Mouse (Mus musculus) gastrocnemius, adult 18-20 months (tissue): Measurements from ENCODE around the gene C2cd4c. TPM values are rescaled to one million over a fixed set of nuclear protein-coding genes. Genes with fewer than 3 reads are reported as not detected.

Source experiments
- DNase-seq: peaks from one replicate; pipeline ENCODE4 v3.0.0; 2021; ENCODE audit warnings: low spot score
- total RNA-seq, 2 experiments: library from RNA; stranded (reverse); gene quantifications; 2 replicates each; pipeline ENCODE4 v1.2.3; 2021

The C2cd4c gene
- total RNA-seq, 2 experiments from 2014 or later: 0.41 to 0.55 TPM

GRCm38 (mm10) chr10:79579781-79580180 lies 34.0 kb downstream of the C2cd4c start:
- DNase-seq: no peak

GRCm38 (mm10) chr10:79578891-79579290 lies 34.9 kb downstream of the C2cd4c start:
- DNase-seq: no peak

GRCm38 (mm10) chr10:79578276-79578675 lies 35.5 kb downstream of the C2cd4c start:
- DNase-seq: no peak

GRCm38 (mm10) chr10:79577376-79577775 lies 36.4 kb downstream of the C2cd4c start:
- no peak for DNase-seq

- no peak for DNase-seq
Observed at GRCm38 (mm10) chr10:79575754-79576153, 38.1 kb downstream of the C2cd4c start.

GRCm38 (mm10) chr10:79574796-79575195 lies 39.0 kb downstream of the C2cd4c start:
- DNase-seq: no peak

GRCm38 (mm10) chr10:79574350-79574749 lies 39.5 kb downstream of the C2cd4c start:
- no peak for DNase-seq

GRCm38 (mm10) chr10:79573611-79574010 lies 40.2 kb downstream of the C2cd4c start:
- no peak for DNase-seq

- no peak for DNase-seq
Observed at GRCm38 (mm10) chr10:79571314-79571713, 42.5 kb downstream of the C2cd4c start.

- DNase-seq: no peak
Observed at GRCm38 (mm10) chr10:79569921-79570320, 43.9 kb downstream of the C2cd4c start.

GRCm38 (mm10) chr10:79559716-79560115 lies 54.1 kb downstream of the C2cd4c start:
- DNase-seq: no peak

GRCm38 (mm10) chr10:79557496-79557895 lies 56.3 kb downstream of the C2cd4c start:
- DNase-seq: no peak

GRCm38 (mm10) chr10:79556951-79557350 lies 56.9 kb downstream of the C2cd4c start:
- DNase-seq: no peak

Other genes with a start within 250 kb of the C2cd4c start
- not detected for gene Vmn2r83, start 145.3 kb downstream of the C2cd4c start, total RNA-seq
- gene Plpp2, start 80.2 kb downstream of the C2cd4c start, total RNA-seq: 1 to 10 TPM in 1 of 2 experiments, under 1 TPM in 1; 0.80 to 1.3 TPM
- gene Mier2, start 58.8 kb downstream of the C2cd4c start, total RNA-seq: 10 to 100 TPM; 15.5 to 21.4 TPM
- not detected for gene Theg, start 26.7 kb downstream of the C2cd4c start, total RNA-seq
- gene Shc2, start 23.9 kb upstream of the C2cd4c start, total RNA-seq: 10 to 100 TPM in 1 of 2 experiments, 1 to 10 TPM in 1; 7.5 to 10.0 TPM
- 100 to 1,000 TPM in 1 of 2 experiments, 10 to 100 TPM in 1; 42.1 to 178 TPM for gene Odf3l2, start 31.7 kb upstream of the C2cd4c start, total RNA-seq
- not detected for gene Madcam1, start 50.5 kb upstream of the C2cd4c start, total RNA-seq
- gene Tpgs1, start 55.3 kb upstream of the C2cd4c start, total RNA-seq: 10 to 100 TPM; 19.1 to 19.7 TPM
- 100 to 1,000 TPM; 388 to 419 TPM for gene Cdc34, start 68.2 kb upstream of the C2cd4c start, total RNA-seq
- gene Gzmm, start 75.0 kb upstream of the C2cd4c start, total RNA-seq: 10 to 100 TPM in 1 of 2 experiments, 1 to 10 TPM in 1; 8.3 to 10.1 TPM
- 100 to 1,000 TPM; 540 to 773 TPM for gene Bsg, start 90.5 kb upstream of the C2cd4c start, total RNA-seq
- gene Hcn2, start 102.6 kb upstream of the C2cd4c start, total RNA-seq: under 1 TPM; 0.47 to 0.66 TPM
- 10 to 100 TPM; 31.9 to 36.7 TPM for gene Polrmt, start 132.6 kb upstream of the C2cd4c start, total RNA-seq
- gene Fgf22, start 141.1 kb upstream of the C2cd4c start, total RNA-seq: not detected
- gene Rnf126, start 152.9 kb upstream of the C2cd4c start, total RNA-seq: 10 to 100 TPM; 49.5 to 54.5 TPM
- gene Fstl3, start 163.2 kb upstream of the C2cd4c start, total RNA-seq: 1 to 10 TPM; 1.2 to 1.9 TPM
- gene Prss57, start 176.9 kb upstream of the C2cd4c start, total RNA-seq: not detected
- 10 to 100 TPM; 11.1 to 22.9 TPM for gene Palm, start 179.5 kb upstream of the C2cd4c start, total RNA-seq
- under 1 TPM in 1 of 2 experiments, not detected in 1; 0.40 TPM for gene Misp, start 207.0 kb upstream of the C2cd4c start, total RNA-seq
- gene Ptbp1, start 240.4 kb upstream of the C2cd4c start, total RNA-seq: 10 to 100 TPM; 12.7 to 22.7 TPM